Mouse (Mus musculus) ES-E14 (cell line): Measurements from ENCODE around the gene Iars.

Experiments
- CHD2 ChIP-seq: IDR thresholded peaks from 2 replicates; pipeline ENCODE4 v1.6.1; 2014; ENCODE audit warnings: mild to moderate bottlenecking, low read depth, low read length, inconsistent platforms
- MAFK ChIP-seq: IDR thresholded peaks from 2 replicates; pipeline ENCODE4 v1.6.1; 2014; ENCODE audit warnings: mild to moderate bottlenecking, low read depth, low read length, inconsistent platforms; ENCODE audit not compliant: insufficient read depth

DNA sequence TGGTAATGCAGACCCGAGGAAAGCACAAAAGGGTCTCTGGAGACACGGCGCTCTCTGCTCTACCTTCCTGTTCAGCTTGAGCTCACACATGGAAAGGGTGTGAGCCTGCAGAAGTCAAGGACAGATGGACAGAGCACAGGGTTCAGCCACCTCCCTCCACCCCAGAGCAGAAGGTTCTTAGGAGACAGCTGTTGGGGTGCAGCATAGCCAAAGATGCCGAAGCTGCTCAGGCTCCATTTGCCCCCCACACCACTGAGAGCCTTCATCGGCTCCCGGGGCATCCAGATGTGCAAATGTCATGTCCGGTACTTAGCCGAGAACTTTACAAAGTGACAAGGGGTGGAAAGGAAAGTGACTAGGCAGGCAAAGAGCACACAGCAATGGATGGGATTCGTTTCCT, 74.7 kb downstream of the Iars start:
- no peak for TF ChIP-seq MAFK
- TF ChIP-seq CHD2, result no peak
